Mouse (Mus musculus) urinary bladder, postnatal 4 days (tissue): Measurements from ENCODE around the gene Itgb4.

Experiments used
- DNase-seq, 2 experiments: peaks; one replicate each; pipeline ENCODE4 v3.0.0; 2021 to 2022; ENCODE audit warnings: low spot score in 2 of 2

Gene Itgb4

DNA sequence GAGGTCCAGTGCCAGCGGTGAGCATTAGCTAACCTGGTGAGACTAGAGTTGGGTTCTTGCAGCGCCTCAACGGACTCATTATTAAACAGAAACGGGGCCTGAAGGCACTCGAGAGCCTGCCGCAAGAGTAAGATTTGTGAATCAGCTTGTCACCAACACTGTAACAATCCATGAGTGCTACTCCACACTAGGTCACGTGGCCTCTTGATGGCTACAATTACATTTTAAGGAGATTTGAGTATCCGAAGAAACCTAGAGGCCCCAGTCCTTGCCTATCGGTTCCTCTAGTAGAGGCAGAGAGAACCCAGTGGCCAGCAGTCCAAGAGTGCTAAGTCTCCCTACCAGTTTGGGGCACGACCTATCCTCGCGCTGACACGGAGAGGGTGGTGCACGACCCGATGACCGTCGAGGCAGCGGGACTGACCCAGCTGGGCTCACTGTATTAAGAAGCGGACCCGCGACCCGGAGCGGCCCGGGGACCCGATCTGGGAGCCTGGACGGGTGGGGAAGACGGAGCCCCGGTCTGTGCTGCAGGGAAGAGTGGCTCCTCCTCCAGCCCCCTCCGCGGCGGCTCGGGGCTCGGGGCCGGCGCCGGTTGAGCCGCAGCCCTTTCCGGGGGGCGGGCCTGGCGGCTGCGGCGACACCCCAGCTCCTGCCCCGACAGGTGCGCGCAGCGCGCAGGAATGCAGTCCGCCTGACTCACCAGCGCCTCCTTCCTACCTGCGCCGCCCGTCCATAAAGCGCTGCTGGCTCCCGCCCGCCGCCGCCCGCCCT, at the start of gene Itgb4:
Gene Itgb4 (plus strand): TSS at position 401 of the 774 bp plus-strand sequence.
- DNase-seq: peak in 1 of 2 experiments; percentile 70

DNA sequence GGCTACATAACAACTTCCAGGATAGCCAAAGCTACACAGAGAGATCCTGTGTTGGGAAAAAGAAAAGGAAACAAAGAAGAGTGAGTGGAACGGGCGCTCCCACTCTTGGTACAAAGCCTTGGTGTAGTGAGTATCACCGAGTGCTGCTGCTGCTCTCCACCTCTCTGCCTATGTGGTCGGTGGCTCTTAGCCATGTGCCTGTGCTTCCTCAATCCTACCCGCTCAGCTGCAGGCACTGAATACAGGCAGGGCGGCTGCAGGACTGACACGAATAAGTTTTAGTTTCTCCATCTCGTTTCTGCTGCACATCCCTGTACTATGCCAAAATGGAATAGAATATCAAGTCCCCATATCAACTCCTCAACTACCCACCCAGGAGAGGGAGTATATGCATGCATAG, 45.5 kb upstream of the Itgb4 start:
- DNase-seq: no peak

DNA sequence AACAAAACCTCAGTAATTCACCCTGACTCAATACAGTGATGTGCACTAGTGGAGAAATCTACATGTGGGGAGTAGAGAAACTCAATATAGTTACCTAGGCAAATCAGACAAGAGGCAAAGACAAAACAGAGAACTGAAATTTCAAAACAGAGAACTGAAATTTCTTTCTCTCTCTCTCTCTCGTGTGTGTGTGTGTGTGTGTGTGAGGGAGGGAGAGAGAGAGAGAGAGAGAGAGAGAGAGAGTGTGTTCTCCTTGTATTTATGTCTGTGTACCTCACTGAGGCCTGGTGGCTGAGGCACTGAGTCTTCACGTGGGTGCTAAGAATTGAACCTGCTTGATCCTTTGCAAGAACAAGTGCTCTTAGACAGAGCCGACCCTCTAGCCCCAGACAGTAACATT, 44.7 kb upstream of the Itgb4 start:
- no peak for DNase-seq

DNA sequence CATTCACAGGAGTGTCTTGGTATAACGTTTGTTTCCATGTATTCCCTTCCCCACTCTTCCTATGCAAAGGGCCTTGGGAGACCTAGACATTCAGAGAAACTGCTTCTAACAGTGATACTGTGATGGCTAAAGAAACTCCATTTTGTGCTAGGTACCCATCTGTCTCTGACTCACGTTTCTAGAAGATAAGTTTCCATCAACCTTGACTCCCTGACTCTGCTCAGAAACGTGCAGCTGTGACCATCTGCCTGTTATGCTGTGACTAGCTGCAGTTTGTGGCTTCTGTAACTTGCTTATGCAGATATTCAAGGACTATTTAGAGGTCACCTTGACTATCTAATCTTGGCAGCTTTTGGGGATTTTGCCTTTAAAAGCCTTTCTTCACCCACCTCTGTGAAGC, 43.3 kb upstream of the Itgb4 start:
- DNase-seq: no peak

DNA sequence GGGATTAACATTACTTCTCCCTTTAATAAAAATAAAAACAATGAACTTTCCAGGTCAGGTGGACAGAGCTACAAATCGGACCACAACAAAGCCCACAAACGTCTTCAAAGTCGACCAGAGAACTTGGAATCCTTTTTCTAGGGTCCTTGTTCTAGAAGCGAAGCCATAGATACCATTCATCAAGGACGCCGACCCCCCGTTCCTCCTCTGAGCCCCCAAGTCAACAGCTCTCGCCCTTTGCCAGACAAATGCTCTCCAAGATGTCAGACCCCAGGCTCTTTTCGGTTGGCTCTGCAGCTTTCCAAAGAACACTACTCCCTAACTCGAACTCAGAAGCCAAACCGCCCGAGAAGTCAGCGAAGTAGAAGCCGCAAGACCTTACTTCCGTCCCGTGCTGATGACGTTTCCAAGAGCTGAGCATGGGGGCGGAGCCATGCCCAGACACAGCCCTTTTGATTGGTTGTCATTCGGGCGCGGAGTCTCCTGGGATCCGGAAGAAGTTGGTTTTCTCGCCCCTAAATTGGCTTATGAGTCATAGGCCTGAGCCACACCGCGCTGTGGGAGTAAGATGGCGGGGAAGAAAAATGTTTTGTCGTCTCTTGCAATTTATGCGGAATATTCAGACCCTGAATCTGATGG, 41.3 kb upstream of the Itgb4 start, which contains the start of the genes Sap30bp and Recql5:
Gene Sap30bp (plus strand): TSS at position 175 of the 639 bp plus-strand sequence.
Gene Recql5 (minus strand): TSS at position 370 of the 639 bp plus-strand sequence.
- peak; percentile 95 to 98 for DNase-seq

DNA sequence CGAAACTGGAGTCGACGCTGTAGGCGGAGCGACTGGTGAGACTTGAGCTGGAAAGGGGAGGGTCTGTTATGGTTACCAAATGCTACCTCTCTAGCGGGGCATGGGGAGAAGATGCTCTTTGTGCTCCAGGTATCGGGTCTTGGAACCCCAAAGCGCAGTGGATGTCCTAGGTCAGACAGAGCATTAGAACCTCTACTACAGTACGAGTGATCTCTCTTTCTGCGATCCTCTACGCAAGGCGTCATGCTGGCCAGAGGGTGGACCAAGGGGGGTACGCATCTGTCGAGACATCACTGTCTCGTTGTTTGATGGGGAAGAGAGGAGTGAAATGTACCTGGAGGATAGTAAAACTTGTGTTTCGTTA, 40.8 kb upstream of the Itgb4 start:
- no peak for DNase-seq

DNA sequence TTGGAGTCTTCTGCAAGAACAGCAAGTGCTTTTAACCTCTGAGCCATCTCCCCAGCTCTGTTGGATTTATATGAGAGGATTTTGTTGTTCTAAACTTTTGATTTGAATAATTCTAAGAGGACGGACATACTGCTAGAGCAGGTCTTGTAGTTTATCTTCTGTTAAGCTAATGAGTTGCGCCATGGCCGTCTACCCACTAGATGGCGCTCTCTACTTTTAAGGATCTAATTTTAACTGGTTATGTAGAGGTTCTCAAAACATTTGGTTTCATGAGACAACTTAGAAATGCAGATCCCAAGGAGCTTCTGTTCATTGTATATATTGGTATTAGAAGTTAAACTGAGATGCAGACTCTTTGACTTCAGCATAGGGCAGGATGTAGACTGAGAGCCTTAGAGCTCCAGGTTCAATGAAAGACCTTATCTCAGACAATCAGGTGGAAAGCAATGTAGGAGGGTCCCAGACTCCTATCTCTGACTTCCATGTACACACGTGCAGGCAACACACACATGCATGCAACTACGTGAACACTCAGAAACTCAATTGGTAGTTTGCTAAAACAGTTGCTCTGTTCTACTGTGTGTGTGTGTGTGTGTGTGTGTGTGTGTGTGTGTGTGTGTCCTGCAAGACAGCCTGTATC, 34.7 kb upstream of the Itgb4 start:
- DNase-seq: no peak

DNA sequence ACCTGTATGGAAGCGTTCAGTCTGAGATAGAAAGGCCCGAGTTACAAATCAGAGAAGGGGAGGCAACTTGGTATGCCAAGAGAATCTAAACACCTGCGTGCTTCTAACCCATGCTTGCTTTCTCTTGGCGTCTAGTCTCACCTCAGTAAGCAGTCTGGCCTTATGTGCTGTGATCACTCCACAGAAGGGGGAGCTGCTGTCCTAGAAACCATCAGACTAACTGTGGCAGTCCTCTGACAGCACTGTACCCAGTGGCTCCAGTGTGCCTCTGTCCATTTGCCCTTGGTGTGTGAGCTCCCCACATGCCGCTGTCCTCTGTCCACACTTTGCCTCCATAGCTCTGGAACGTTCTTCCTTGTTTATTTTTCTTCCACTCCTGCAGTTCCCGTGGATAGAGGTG, 32.5 kb upstream of the Itgb4 start:
- no peak for DNase-seq

DNA sequence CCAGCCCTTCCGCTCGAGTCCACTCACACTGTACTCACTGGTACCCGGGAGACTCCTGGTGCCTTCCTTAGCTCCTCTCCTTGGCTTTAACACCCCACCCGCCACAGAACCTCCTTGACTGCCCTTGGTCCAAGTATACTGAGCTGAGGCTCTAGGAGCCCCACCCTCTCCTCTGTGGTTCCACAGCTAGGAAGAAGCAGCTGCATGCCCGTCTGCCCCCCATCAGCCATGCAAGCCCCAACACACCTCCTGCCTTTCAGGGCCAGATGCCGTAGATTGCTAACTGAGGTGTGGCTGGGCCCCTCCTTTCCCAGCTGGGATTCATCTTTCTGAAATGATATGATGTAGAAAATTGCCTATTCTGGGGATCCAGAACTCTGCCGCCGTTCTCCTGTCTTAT, 29.3 kb upstream of the Itgb4 start:
- DNase-seq: no peak

DNA sequence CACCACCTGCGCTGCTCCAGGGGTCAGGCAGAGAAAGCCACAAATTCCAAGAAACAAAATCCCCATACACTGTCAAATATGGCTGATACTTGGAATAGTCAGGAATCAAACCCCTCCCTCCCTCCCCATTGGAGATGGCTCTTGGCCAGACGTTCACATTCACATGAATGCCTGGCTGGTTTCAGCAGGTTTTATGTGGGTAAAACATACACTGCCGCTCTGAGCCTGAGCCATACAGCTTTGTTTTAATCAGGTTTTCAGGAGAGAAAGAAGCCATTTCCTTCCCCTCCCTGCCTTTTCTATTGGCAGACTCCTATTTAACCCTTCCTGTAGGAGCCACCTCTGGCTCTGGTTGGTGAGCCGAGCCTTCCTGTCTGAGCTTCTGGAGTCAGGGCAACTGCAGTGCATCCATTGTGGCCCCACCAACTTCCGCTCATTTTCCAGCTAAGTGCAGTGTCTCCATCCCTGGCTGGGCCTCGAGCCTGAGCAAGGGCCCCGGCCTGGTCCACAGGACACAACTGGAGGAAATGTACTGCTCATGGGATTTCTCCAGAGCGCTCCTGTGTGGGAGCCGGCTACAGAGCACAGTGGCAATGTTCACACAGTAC, 28.2 kb upstream of the Itgb4 start:
- no peak for DNase-seq

DNA sequence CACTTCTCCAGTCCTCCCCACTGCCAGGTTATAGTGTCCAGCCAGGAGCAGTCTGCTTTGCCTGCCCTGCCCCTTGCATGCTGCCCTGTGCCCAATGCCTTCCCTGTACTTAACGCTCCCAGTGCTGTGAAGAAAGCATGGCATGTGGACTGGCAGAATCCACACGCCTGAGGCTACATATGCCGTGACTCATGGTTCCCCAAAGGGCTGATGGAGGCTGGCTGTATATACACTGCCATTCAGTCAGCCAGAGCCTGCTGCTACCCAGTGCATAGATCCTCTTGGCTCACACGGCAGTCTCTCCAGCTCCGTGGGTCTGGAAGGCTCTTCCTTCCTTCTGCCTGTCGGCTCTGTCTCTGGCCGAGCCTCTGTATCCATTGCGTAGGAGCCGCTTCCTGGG, 26.2 kb upstream of the Itgb4 start:
- no peak for DNase-seq

DNA sequence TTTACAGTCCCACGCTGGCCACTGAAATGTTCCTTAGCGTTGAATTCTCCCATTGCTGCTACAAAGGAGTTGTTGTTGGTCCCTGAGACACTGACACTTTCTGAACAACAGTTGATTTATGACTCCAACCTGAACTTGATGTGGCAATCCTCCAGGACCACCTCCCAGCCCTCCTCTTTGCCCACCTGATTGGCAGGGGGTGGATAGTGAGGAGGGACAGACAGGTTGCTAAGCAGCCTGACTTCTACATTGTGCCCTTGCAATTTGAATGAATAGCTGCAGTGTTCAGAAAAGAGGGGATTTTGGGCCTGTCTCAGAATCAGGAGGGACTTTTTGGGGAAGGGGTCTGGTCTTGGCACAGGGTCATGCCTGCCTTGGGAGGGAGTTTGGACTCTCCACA, 23.8 kb upstream of the Itgb4 start:
- DNase-seq: no peak

DNA sequence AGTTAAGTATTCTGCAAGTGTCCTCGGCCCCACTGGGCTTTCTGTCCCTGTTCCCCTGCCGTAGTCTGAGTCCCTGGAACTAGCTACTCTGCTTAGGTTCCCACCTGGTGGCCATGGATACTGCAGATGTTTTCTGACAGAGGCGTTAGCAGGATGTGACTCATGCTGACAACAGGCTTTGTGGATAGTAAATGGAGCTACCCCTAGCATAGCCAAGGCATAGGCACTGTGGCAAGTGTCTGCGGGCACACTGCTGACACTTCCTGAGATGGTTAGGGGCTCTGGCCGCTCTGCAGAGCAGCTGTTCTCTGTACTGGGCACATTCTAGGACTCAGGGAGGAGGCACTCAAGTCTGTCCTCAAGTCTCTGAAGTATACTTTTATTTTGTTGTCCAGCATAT, 19.8 kb upstream of the Itgb4 start:
- no peak for DNase-seq

DNA sequence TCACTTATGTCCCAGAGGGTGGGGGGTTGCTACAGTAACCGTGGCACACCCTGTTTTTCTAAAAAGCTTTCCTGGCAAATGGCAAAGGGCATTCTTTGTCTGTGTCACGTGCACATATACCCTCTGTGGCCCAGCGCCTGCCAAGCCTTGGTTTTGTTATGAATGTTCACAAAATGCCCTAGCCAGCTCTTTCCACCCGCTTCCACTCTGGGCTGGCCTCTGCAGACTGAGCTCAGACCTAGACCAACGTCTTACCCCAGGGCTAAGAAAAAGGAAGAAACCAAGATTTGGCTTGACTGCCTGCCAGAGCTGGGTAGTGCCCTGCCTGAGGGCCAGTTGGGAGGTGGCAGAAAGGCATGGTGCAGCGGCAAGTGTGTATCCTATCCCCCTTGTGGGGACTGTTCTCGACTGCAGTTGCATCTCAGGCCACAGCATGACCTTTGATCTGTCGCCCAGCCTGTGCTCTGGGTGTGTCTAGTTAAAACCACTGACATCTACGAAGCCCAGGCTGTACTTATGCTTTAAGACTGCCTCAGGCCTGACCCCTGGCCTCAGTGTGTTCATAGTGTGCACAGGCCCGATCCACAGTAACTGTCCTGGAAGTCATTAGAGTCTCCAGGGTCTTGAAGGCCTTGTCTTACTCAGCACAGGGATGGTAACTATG, 19.2 kb upstream of the Itgb4 start:
- DNase-seq: no peak

DNA sequence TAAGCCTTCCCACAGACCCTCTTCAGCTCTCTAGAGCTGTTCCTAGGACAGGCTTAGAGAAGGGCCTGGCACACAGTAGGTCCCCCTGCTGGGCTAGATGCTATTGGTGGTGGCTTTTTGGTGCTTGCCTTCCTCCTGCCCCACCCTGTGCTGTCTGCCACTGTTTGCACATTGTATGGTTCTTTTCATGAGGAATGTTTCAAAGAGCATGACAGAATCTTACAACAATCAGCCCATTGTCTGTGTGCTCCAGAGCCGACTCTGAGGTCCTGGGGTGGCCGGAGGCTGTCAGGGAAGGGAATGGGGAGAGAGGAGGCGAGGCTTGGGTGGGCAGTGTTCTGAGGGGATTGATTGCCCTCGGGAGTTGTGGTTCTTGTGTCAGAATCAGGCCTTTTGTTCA, 18.1 kb upstream of the Itgb4 start:
- DNase-seq: no peak

DNA sequence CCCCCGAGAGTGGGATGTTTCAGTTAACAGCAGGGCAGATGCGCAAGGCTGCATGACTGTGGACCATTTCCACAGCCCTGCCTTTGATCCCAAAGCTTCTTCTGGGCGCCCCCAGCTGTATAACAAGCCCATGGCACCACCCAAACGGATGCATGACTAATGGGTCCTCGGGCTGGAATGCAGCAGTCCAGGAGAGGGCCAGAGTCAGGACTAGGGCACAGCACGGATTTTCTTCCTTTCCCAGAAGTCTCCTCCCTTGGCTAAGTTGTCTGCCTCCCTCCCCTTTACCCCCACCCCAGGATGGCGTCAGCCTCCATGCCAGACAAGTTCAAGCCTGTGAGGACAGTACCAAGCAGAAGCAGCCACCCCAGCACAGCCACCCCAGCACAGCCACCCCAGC, 16.5 kb upstream of the Itgb4 start:
- DNase-seq: no peak

DNA sequence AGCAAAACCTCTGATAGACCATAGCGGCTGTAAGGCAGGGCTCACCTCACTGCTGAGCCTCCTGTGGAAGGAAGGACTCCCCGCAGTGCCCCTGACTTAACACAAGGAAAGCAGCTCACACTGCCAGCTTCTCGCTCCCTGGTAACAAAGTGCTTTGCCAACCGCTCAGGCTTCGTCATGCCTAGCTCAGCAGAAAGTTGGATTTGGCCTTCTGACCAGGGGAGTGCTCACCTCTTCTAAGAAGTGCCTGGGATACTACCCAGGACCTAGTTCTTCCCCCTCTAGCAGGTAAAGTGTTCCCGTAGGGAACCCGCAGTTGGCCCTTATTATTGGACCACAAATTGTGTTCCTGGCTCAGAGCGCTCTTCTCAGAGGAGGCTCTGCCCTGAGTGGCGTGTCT, 15.5 kb upstream of the Itgb4 start:
- no peak for DNase-seq

DNA sequence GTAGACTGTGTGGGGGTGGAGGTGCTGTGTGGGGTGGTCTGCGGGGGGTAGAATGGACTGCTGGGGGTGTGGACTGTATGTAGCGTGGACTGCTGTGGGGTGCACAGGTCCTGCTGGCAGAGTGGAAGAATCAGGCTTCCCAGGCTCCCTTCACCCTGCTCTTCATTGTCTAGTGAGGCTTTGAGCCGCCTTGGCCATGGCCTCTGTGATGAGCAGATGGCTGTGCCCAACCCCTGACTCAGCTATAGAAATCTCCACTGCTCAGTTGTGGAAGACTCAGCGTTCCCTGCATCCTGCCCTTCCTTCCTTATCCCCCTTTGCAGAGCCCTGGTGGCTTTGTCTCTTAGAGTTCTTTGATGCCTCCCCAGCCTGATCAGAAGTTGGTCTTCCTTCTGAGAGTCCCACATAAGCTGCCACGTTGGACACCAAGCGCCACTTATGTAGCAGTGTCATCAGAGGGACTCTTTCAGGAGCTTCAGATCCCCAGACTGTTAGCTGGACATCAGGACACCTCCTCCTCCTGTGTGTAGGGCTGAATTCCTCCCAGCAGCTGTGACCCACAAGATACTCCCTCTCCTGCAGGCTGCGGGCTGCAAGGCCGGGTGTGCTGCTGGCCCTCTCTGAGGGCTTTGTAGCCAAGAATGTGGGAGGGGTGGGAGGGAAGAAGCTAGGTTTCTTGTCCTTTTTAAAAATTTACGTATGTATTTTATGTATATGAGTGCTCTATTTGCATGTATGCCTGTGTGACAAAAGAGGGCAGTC, 11.7 kb upstream of the Itgb4 start:
- DNase-seq: no peak

DNA sequence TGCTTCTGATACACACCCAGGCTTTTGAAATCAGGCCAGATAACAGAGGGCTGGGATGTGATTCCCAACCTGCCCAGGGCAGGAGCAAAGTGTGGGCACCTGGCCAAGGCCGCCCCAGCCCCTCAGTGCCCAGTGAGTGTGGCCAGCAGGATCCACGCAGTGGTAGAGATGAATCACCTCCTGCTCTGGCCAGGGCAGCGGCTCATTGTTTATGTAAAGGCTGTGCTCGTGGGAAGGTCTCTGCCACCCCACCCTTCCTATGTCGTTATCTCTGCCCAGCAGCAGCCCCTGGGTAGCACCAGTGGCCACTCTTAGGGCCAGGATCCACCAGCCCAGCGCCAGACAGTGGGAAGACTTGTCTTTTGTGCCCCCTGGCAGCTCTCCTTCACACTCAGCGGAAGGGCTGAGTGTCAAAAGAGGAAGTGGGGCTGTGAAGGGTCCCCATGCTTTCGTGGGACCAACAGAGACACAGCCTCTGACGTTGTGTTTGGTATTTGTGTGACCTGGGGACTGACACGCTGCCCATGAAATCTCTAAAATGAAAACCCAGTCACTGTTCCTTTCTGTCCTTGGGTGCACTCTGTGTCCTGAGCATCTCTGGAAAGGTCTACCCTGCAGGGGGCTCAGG, 9.4 kb upstream of the Itgb4 start:
- DNase-seq: no peak

DNA sequence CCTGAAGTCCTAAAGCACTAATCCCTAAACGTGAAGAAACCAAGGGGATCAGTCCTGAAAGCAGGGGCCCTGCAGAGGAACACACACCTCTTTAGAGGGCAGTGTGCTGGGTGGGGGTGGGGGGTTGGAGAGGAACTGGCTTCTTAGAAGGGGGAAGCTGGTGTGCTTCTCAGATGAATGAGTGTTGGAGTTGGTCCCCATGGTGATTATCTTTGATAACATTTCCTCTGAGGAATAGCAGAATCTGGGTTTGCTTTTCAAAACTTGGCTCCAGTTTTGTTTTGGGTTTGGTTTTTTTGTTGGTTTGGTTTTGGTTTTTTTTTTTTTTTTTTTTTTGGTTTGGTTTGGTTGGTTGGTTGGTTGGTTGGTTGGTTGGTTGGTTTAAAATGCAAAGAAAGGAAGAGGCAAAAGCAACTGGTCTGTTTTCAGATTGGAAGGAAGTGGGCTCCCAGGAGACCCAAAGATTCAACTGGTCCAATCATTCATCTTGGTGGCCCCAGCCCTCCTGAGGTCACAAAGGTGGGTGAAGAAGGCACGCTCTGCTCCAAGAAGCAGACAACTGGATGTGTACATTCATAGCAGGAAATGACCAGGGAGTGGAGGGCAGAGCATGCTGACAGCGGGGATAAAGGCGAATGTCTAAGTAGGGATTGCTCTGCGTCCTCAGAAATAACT, 5.6 kb upstream of the Itgb4 start:
- DNase-seq: no peak
